Mouse (Mus musculus) CD8-positive naive resting alpha-beta T cell, adult 2 months (primary cell): ENCODE results near the gene Kcnh5.

Experiments
- DNase-seq, 2 experiments: peaks; one replicate each; pipeline ENCODE4 v3.0.0; 2022; ENCODE audit warnings: low read depth in 2 of 2, low spot score in 2 of 2

The Kcnh5 gene

GRCm38 (mm10) chr12:75176691-75177645 lies at the start of gene Kcnh5:
Gene Kcnh5 (minus strand): TSS chr12:75177332.
- DNase-seq, result no peak

DNA sequence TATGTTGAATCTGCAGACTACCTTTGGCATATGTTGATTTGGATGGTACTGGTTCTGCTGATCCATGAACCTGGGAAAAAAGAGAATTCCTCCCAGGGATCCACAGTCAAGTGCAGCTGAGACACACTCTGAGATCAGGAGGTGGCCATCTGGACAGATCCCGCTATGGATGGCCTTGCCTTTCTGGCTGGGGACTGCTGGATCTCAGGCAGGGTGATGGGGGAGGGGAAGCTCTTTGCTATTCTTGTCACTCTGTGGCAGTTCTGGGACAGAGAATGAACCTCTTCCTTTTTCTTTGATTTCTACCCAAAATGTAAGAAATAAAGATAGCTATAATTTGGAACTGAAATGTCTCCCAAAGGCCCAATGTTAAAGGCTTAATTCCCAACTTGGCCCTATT lies 46.8 kb upstream of the Kcnh5 start:
- DNase-seq, result no peak

- no peak for DNase-seq
These were observed 12.3 kb upstream of the Kcnh5 start for GRCm38 (mm10) chr12:75189413-75189812.

DNA sequence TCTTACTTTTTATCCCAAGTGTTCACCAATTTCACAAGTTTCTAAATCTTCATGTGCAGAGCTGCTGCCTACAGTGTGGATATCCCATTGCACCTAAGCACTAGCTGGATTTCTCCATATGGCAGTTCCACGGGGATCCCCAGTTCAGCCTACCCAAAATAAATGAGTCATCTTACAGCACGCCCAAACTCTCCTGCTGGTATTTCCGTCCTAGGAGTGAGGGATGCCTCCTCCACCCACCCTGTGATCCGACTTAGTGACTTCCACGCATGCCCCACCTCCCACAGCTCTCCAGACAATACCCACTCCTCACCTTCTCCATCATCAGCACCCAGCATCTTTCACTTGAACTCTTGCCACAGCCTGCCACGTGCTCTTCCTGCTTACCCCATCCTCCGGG lies 5.5 kb upstream of the Kcnh5 start:
- DNase-seq, result no peak

- no peak for DNase-seq
These were observed 2.4 kb upstream of the Kcnh5 start for GRCm38 (mm10) chr12:75179491-75179890.

GRCm38 (mm10) chr12:75177646-75178030 lies 506 bp upstream of the Kcnh5 start:
- no peak for DNase-seq

GRCm38 (mm10) chr12:75175931-75176565 lies 1.1 kb downstream of the Kcnh5 start:
- DNase-seq, result no peak

DNA sequence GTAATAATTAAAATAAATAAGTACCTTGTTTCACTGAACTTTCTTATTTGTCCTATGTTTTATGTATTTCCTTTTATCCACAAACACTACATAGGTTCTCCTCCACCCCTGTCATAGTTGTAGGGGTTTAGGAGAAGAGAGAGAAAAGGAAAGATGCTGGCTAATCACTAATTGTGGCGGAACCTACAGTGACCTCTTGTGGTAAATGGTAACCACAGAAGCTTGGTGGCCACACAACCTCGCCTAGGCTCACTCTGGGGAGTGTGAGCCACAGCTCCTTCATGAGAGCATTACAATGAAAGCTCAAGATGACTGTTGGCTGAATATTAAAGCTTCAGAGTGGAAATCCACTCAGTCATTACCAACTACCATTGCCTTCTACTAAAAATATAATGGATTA lies 6.2 kb downstream of the Kcnh5 start:
- DNase-seq, result no peak

DNA sequence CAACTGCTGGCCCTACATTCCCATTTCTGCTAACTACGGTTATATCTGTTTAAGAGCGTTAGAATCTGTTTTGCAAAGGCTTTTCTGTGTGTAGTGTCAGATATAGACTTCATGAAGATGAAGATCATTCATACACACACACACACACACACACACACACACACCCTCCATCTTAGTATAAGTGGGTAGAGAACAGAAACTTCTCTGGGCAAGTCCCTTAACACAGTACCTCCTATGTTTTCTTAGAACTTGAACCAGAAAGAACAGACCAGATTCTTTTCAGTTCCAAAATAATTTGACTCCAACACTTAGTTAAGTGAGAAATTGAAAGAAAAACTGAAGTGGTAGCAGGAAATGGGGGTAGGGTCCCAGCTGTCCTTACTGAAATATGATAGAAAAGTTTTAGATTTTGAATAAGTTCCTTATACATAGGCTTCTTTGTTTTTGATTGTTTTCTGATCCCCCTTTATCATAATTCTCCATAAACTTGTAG lies 24.0 kb downstream of the Kcnh5 start:
- no peak for DNase-seq

GRCm38 (mm10) chr12:75139792-75140191 lies 37.3 kb downstream of the Kcnh5 start:
- no peak for DNase-seq

GRCm38 (mm10) chr12:75091921-75092320 lies 85.2 kb downstream of the Kcnh5 start:
- no peak for DNase-seq

DNA sequence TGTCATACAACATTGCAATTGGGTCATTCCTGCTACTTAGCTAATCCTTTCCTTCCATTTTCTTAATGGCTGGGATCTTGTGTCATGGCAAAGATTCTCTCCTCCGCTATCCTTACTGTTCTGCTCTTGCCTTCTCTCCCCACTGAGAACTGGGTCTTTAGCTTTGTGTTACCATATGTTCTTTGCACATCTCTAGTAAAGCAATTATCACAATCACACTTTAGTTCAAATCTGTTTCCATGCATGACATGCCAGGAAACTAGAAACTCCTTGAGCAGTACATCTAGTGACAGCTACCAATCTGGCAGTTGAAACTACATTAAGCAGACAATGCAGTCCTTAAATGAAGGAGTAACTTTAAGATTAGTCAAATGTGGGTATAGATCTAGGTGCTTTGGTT lies 86.2 kb downstream of the Kcnh5 start:
- DNase-seq, result no peak

- DNase-seq, result no peak
These were observed 100.0 kb downstream of the Kcnh5 start for GRCm38 (mm10) chr12:75077175-75077574.

GRCm38 (mm10) chr12:75071043-75071442 lies 106.1 kb downstream of the Kcnh5 start:
- DNase-seq, result no peak

DNA sequence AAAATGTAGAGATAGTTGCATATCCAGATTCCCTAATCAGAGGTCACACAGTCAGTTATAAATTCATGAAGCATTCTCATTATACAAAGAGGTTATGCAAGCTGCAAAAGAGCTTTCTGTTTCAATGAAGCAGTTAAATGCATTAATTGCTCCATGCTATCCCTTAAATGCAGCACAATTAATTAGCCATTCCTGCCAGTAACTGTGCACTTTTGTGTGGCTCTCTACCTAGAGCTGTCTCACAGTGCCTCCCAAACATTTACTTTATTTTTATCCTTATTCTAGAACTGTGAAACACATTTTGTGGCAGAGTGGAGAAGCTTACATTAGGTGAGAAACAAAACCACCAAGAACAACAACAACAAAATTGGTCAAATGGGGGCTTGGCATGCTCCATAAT lies 114.6 kb downstream of the Kcnh5 start:
- no peak for DNase-seq

DNA sequence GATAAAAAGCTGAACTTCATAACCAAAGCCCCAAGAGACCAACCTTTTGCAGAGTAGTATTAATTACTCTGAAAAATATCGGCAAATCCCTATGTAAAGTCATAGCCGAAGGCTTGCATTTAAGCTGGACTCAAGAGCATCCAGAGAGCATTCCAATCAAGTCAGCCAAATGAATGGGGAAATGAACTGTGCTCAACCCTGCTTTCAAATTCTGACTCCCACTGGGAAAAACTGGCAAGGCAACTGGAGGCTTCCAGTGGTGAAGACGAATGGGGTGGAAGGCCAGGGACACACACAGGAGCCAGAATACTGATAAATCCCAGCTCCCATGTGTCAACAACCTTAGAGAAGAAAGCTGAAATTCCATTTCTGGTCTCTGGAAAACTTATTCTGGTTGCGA lies 115.4 kb downstream of the Kcnh5 start:
- DNase-seq, result no peak

- DNase-seq, result no peak
These were observed 123.4 kb downstream of the Kcnh5 start for GRCm38 (mm10) chr12:75053731-75054130.

- DNase-seq, result no peak
These were observed 140.4 kb downstream of the Kcnh5 start for GRCm38 (mm10) chr12:75036694-75037093.

DNA sequence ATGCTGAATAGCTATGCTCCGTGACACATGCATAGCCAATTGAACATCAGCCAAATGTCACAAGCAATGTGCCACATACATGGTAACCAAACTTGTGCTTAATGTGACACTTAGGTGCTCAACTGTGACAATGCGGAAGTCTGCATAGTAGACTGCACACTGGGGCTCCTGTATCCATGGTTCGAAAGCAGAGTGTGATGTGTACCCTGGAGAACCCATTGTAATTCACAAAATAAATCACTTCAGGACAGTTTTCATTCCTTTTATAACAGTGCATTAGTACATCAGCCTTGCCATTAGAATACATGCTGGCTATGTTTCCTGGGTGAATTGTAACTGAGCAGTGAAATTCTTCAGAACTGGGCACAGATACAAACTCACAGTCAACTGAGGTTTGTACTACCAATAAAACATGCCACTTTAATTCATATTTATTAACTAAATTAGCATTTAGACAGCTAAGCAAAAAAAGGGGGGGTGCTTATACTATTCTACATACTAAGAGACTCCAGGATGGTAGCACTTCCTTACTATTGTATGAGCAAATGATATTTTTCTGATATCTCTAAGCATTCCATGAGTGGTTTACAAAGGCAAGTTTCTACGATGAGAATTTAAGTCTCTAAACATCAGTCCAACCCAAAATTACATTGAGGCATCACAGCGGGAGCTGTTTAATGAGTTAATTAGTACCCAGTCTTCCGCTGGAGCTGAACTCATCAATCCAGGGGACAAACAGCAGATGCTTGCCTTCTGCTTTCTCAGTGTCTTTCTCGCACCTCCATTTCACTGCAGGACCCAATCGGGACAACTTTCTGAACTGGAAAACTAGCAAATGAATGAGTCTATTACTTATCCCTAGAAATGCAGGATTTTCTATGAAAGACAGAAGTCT lies 144.9 kb downstream of the Kcnh5 start:
- DNase-seq, result no peak

DNA sequence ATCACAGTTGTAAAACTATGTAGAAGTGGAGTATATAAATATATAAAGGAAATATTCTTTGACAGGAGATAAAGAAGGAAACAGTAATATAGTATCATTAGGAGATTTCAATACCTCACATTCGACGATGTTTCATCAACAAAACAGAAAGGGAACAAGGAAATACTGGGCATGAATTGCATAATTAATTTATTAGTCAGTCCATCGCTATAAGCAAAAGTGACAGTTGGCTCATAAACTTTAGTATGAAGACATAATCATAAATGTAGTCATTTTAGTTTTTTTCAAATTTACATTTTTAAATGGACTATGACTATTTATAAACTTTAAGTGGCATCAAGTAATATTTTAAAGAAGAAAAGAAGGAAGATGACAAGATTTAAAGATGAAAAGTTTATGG lies 205.9 kb downstream of the Kcnh5 start:
- DNase-seq, result no peak

- DNase-seq, result no peak
These were observed 207.7 kb downstream of the Kcnh5 start for GRCm38 (mm10) chr12:74969420-74969819.
